Mouse (Mus musculus): ENCODE results near the gene Dhx32.

Gene Dhx32

DNA sequence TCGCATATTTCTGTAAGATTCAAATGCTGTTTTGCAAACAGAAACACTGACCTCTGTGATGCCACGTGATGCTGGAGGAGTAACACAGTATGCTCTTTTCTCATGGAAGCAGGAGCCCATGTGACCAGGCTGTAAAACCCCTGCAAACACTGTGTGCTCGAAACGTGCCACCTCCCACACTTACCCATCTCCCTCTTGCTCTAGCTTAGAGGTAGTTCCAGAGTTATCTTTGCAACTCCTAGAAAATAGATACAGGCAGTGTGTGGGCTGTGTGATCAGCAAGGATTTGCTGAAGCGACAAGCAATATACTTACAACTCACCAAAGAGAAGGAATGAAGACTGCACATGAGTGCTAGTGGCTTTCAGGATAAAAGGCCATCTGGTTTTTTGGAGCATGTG, 14.0 kb downstream of the Dhx32 start:
- no peak for DNase-seq (ENCODE audit: low spot score)

DNA sequence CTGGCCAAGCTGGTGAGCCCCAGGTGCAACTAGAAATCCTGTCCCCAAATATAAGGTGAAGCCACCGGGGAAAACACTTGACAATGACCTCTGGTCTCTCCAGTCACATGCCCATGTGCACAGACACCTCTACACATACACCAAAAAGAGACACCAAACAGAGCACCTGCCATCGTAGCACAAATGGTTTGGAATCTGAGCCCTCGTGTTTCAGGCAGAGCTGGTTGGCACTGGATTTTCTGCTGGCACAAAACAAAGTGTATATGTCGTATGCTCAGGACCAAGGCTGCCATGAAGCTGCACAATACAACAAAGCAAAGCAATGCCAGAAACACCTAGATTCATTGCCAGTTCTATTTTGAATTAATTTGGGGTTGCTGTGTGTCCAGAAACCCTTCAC, 14.5 kb downstream of the Dhx32 start:
- DNase-seq (ENCODE audit: low spot score): no peak

DNA sequence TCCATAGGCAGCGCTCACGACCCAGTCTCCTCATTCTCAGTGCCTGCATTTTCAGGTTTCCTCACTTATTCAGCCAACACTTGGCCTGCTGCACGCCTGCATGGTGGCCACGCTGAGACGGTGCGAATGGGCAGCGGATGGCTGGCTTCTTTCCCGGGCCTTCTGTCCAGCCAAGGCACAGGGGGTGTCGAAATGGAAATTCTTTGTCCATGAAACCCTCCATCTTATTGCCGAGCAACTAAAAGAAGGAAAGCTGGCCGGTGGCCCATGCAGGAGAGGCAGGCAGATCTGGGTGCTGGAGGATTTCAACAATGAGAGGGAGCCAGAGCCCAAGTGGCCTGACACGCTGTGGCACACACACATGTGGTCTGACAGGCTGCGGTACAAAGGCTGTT, 16.7 kb downstream of the Dhx32 start:
- peak; percentile 80 for DNase-seq (ENCODE audit: low spot score)

DNA sequence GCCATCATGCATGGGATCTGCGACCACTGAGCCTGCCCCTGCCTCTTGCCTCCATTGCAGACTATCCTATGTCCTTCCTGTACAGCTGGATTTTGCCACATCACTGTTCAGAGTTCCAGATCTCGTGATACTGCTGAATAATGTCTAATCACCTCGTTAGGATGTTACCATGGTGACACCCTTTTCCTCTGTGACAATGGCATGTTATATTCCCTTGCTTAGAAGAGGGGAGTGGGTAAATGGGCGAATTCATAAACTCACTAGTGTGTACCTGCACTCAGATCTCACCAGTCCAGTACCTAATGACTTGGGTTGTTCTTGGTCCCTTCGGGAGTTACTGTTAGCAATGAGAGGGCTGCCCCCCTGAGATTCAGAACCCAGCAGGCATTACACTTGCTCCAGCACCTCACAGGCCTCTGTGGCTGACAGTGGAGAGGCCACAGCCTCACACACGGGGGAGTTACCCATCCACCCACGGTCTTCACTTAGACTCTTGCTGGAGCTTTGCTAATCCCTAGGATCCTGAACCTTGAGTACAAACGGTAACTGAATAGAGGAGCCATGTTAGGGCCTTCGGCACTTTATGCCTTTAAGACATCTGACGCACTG, 17.2 kb downstream of the Dhx32 start:
- no peak for DNase-seq (ENCODE audit: low spot score)

DNA sequence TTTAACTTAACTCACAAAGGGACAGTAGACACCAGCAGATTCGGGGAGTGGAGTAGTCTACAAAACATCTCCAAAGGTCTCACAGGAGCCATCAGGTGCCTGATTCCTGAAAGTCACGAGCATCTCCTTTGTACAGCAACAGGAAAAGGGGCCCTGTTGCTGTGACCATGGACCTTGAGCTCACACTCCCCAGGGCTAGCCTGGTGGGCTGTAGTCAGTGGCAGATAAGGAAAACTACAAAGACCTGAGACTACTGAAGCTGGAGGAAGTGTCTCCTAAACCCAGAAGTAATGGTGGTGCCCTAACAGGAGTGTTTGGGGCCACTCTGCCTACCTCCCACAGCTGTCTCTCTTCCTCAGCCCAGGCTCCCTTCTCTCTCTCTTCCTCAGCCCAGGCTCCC, 18.1 kb downstream of the Dhx32 start:
- no peak for DNase-seq (ENCODE audit: low spot score)

DNA sequence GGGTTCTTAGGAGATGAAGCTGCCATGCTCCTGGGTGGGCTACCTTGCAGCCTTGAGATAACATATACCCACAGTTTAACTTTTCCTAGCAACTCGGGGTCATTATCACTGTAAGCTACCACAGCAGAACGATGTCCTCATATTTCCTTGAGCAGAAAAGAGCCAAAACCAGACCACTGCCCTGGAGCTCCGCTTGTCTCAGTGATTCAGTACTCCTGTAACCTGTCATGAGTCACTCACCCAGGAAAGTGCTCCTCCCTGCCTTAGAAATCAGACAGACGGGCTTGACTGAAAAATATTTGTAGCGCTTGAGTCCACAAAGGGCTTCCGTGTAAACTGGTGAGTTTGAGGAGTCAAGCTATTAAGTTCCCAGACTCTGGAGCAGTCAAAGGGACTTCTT, 19.8 kb downstream of the Dhx32 start:
- no peak for DNase-seq (ENCODE audit: low spot score)

DNA sequence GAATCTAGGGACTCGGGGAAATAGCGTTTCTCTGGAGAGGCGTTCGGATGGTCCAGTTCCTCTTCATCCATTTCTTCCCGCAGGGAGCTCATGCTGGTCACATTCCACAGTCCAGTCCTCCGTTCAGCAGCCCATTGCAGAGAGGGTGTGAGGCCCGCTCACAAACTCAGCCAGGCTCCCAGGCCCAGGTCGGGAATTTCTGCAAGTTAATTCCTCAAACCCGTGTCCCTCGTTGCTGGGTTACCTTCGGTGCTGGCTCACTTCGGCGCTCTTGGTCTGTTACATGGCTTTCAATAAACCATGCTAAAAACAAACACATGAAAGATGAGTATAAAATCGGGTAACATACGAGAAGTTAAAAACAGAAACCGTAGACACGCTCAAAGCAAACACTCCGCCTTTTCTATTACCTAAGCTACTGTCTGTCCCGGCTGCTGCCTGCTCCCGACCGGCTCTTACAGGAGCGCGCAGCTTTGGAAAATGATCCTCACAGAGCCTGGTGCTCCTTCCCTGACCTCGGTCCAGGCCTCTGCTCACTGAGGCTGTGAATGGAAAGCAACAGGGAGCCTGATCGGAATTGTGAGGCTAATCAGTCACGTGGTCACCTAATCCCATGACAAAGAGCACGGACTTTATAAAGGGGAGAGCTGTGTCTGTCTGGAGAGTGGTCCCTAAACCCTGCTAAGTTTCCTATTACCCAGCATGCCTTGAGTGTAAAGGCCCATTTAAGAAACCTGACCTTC, 22.7 kb downstream of the Dhx32 start:
- no peak for DNase-seq (ENCODE audit: low spot score)

DNA sequence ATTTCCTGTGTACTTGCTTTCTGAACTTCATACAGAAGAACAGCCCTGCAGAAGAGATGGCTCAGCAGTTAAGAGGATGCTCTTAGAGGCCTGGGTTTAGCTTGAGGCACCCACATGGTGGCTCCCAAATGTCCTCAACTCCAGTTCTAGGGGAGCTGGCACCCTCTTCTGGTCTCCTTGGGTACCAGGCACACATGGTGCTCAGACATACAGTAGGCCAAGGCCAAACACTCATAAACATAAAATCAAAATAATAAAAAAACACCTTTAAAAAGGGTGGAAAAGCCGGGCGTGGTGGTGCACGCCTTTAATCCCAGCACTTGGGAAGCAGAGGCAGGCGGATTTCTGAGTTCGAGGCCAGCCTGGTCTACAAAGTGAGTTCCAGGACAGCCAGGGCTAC, 23.8 kb downstream of the Dhx32 start:
- DNase-seq (ENCODE audit: low spot score): no peak

DNA sequence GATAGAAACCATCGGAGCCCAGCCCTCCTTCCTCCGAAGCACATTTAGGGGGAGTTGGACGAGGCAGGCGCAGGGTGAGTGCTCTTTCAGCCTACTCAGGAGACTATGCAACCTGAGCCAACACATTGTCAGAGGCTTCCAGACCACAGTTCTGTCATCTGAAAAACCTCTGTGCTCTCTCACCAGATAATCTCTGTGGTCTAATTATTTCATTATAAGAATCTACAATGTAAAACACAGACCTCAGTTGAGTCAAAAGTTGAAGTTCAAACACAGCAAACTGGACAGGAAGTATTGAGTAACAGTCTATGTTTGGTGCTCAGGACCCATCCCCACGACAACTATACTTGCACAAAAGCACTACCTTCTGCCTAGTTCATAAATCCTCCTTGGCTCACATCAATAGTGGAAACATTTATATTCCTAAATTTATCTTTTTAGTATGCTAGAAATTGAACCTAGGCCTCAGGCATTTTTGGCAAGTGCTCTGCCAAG, 24.5 kb downstream of the Dhx32 start:
- DNase-seq (ENCODE audit: low spot score): no peak

DNA sequence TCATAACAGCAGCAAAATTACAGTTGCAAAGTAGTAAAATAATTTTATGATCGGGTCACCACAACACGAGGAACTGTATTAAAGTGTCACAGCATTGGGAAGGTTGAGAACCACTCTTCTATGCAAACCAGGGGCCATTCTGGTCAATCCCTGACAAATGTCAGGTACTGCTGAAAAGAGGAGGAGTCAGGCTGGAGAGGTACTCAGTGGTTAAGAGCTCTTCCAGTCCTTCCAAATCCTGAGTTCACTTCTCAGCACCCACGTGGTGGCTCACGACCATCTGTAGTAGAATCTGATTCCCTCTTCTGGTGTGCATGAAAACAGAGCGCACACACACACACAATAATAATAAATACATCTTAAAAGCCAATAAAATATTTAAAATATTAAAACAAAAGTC, 31.4 kb downstream of the Dhx32 start:
- DNase-seq (ENCODE audit: low spot score): peak; percentile 56

DNA sequence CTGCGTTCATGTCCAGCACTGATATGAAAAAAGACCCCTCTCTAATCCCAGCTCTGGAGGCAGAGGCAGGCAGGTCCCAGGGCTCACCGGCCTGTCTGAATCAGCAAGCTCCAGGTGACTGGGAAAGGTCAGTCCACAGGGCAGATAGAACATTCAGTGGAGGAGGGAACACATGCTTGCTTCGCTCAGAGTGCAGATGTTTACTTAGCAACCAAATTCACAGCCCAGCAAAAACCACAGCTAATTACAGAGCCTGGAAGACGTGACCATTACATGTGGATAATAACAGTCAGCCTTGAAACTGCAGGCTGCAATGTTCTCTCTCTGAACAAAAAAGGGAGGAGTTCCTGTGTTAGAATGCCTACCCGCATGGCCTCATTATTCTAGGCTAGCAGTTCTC, 31.9 kb downstream of the Dhx32 start:
- DNase-seq (ENCODE audit: low spot score): no peak

DNA sequence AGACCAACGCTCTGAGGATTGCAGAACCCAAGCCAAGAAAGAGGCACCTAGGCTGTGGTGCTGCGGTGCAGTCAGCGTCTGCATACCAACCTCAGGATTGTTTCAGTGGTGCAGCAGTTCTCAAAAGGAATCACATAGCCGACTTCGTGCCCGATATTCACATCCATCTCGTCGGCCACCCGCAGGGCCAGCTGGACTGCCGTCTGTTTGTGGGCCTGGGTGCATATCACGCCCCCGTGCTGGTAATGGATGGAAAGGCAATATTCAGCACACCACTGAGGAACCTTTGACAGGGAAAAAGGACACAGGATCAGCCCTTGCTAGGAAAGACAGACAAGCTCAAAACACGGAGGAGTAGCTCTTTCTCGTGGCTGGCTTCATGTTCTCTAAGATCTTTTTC, 33.8 kb downstream of the Dhx32 start:
- DNase-seq (ENCODE audit: low spot score): no peak

DNA sequence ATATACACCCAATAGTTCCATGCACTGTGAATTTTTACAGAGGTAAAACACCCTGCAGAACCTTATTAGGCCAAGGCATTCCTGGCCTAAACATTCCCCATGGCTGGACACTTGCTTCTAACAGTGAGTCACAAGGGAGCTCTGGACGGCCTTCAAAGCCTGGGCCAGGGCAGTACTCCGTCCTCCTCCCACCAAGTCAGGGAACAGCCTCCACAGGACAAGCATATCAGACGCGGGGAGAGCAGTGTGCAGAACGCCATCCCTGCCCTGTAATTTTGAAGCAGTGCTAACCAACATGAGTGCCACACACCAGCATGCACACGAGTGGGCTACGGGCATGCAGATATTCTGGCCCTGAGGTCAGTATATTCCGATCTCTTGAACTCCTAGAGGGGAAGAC, 35.2 kb downstream of the Dhx32 start:
- DNase-seq (ENCODE audit: low spot score): no peak

DNA sequence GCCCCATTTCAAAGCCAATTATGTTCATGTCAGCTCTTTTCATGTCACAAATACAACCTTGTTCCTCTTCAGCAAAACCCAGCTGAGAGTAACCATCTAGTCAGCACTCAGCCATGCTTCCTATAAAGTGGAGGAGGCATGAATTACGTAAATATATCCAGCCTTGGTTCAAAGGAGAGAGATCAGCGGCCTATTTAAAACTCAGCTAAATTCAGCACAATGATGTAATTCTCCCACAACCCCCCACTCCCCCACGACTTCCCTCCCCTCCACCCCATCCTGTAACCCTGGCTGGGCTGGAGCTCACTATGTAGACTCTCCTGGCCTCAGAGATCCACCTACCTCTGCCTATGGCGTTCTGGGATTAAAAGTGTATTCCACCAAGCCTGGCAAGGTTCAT, 37.8 kb downstream of the Dhx32 start:
- no peak for DNase-seq (ENCODE audit: low spot score)

DNA sequence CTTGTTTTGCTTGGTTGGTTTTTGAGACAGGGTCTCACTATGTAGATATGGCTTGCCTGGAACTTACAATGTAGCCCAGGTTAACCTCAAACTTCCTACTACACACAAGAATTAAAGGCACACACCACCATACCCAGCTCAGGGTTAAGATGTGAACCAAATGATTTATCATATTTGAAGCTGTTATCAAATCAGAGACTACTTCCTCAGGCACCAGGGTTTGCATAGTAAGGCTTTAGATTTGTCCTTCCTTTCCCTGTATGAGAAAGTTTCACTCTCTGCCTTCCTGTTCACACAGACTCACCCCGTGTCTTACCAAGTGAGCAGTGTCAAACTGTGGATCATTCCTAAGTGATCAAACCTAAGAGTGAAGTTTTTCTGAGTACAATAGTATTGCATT, 38.3 kb downstream of the Dhx32 start:
- DNase-seq (ENCODE audit: low spot score): no peak

DNA sequence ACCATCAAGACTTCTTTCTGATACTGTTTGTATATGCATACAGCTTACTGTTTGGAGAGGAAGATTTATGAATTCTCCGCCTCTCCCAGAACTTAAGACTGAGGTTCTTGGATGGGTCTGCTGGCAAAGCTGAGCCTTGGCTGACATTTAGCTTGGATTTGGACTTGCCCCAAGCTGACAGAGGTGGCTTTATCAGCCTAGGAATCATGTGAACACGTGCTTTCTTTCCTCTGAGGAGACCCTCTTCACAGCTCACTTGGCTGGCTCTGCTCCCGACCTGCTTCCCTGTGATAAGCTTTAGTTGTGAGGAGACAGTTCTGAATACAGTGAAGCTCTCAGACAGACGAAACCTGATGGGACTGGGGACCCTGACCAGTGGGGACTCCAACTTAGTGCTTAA, 38.9 kb downstream of the Dhx32 start:
- no peak for DNase-seq (ENCODE audit: low spot score)

DNA sequence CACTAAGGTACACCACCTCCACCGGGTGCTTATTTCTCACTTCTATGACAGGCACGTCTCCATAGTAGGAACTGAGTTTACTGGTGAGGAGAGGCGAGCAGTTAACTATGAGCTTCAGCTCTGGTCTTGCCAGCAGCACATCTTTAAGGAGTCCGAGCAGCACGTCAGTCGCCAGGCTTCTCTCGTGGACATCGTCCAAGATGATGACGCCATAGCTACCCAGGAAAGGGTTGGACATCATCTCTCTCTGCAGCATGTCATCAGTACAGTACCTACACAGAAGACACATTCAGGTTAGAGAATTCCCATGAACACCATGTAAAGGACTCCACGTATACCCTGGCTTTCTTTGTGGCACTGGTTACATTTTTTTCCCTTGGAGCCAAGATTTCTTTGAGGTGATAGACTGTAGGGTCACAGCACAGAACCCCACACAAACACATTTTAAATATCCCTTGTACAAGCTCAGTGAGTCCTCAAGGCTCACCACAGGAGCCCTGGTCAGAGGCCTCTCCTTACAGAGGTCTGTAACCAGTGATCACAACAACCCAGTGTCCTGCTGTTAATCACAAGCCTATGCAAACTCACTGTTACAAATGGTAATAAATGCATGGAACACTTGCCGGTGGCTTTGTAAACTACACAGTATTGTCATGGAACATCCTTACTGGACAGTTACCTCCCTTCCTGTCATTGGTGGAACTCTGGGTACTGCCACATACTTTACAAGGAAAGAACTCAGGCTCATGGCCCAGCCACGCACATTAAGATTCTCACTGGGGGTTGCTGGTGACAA, 39.8 kb downstream of the Dhx32 start:
- DNase-seq (ENCODE audit: low spot score): no peak

DNA sequence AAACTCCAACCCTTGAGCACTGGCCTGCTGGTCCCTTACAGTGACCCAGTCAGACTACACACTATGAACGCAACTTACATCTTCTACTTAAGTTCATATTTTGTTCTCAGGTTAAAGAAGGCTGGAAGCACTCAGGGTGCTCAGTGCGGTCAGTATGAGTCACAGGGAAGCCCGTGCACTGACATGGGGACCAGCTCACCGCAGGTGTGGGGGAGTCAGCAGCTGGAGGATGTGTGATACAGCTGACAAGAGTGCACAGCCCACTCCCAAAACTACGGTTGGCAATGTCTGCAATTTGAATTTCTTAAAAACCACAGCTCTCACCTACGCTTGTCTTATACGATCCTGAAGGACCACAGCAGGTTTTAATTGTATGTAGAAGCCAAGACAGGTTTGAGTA, 42.0 kb downstream of the Dhx32 start:
- DNase-seq (ENCODE audit: low spot score): no peak

DNA sequence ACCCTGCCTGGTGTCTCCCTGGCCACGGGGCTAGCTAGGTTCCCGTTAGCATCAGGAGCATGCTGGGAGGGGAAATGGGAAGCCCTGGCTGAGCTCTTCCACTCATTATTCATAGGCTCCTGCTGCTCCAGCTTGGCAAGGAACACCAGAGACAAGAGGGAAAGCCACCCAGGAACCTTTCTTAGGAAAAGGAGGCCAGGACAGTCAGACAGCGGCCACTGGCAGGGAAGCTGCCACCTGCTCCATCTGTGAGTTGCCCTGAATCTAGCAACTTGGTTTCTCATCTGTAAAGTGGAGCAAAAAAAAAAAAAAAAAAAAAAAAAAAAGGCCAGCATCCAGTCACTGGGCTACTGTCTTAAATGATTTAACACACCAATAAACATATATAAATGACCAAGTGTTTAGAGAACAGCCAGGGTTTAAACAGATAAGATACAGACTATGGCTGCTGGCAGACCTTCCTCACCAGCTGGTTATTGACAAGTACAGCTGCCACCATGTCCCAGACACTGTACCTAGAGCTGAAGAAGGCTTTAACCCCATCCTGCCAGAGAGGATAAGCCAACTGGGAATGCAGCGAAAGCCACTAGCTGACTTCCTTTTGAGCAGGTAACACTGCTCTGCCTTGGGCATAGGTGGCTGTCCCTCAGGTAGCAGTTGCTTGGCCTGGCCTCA, 50.4 kb downstream of the Dhx32 start:
- DNase-seq (ENCODE audit: low spot score): no peak

DNA sequence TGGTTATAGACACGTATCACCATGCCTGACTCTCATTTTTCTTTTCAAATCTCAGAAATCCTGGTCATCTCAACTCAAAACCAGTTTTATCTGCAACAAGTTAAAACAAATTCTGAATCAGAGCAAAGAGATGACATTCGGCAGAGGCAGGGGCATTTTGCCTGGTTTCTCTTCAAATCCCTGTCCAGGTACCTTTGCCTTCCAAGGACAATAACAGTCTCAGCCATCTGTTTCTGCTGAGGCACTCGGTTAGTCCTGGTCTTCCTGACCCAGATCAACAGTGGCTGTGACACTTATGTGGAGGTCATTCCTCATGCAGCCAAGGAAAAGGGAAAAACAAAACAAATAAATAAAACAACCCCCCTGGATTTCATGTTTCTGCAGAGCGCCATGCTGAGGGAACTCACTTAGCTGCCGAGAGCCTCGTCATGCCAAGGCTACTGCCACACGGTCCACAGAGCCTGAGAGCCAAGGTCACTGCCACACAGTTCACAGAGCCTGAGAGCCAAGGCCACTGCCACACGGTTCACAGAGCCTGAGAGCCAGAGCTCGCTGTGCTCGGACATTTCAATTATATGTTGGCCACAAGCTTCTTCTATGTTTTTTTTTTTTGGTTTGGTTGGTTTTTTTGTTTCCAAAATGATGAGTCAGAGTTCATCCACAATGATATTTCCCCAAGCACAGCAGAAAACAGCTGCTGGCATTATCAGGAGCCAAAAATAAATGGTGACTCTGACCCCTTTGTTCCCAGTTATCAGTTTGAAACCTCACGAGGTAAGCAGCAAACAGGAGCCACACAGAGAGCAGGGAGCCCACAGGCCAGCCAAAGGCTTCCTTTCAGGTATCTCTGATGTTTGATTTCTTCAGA, 52.0 kb downstream of the Dhx32 start:
- no peak for DNase-seq (ENCODE audit: low spot score)

DNA sequence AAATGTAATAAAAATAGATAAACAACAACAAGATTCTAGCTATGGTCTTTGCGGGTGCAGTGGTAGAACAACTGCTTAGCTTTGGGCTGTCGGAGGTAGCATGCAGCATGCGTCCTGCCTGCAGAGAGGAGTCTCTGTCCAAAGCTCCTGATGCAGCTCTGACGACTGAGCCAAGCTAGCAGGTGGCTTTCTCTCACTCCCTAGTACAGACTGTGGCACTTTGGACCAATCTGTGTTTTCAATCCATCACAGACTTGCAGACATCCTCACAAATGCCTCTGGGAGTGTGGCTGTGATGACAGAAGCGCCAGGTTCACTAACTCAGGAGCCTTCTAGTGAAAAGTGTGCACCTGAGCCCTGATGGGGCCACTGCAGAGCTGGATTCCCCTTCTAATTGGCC, 53.2 kb downstream of the Dhx32 start:
- DNase-seq (ENCODE audit: low spot score): no peak

DNA sequence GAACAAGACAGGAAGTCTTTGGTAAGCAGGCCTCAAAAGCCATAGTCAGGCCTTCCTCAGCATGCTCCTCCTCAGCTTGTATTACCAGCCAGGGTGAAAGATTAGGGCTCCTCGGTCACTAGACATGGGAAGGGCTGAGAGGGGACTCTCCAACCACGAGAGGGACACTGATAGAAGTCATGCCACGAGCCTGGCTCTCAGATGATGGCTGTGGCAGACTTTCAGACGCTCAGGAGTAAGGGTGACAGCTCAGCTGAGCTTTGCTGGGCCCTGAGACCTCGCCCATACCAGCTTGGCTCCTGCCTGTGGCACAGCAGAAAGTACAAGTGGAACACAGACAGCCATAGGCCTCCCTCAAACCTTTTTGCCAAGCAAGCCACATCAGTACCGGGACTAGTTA, 55.5 kb downstream of the Dhx32 start:
- no peak for DNase-seq (ENCODE audit: low spot score)

Measured in lung, postnatal 25 days (tissue).